28 mouse cellular contexts compared by ENCODE assay signal in the genomic region with DNA sequence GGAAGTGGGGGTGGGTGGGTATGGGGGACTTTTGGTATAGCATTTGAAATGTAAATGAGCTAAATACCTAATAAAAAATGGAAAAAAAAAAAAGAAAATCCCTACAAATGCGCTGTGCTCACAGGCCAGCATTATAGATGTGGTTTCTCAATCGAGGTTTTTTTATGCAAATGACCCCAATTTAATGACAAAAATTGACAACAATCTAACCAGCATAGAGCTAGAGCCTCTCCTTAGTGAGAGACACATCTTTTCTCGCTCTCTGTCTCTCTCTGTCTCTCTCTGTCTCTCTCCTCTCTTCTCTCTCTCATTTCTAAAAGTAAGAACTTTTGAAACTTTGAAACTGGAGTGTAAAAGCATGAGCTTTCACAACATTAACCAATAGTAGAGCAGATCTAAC.
DNase-seq lines count a peak whose midpoint lies in the region; ATAC-seq lines count a peak whose summit lies in the region.
"Had no signal": no experiment of that assay in that cellular context is flagged by ENCODE, and none has a peak within 500 bp of the region (broad histone marks: within the 10 kb centered on the region; RNA-seq: fewer than 3 reads in every experiment).

No protein-coding gene starts in this region.

- ATAC-seq in forebrain, embryonic 11.5 days (replicated peaks; ENCODE audit: low FRiP score): 0 out of 2 replicates have a peak, but pooled peaks have one; percentile 49
- no peak for ATAC-seq in forebrain, embryonic 16.5 days
- ATAC-seq in hindbrain, embryonic 12.5 days (ENCODE audit: low FRiP score): peak; percentile 35; the same call in 1 of the 2 replicates
- ATAC-seq in hindbrain, embryonic 16.5 days: no peak
- ATAC-seq in midbrain, embryonic 13.5 days: peak; percentile 56; the same call in 1 of the 2 replicates
- no peak for ATAC-seq in midbrain, embryonic 16.5 days
- ATAC-seq in neural tube, embryonic 14.5 days (ENCODE audit: low read depth): 0 out of 2 replicates have a peak, but pooled peaks have one; percentile 34
- ATAC-seq in neural tube, embryonic 15.5 days (ENCODE audit: low FRiP score): no peak
- ATAC-seq: activated CD4-positive, CD25-positive, alpha-beta regulatory T cell, adult 4 months; forebrain, embryonic 15.5 days had no signal

- no peaks in the 10 kb centered on the region for H3K36me3 ChIP-seq in forebrain, embryonic 11.5 days (ENCODE audit: control insufficient read depth, insufficient read depth, low read length)
- no peaks in the 10 kb centered on the region for H3K36me3 ChIP-seq in forebrain, embryonic 16.5 days (ENCODE audit: control insufficient read depth, insufficient read depth)
- no peaks in the 10 kb centered on the region for H3K36me3 ChIP-seq in hindbrain, embryonic 12.5 days
- H3K36me3 ChIP-seq in hindbrain, embryonic 16.5 days (ENCODE audit: control insufficient read depth, insufficient read depth, low read length): no peaks in the 10 kb centered on the region
- H3K36me3 ChIP-seq in midbrain, embryonic 13.5 days: no peaks in the 10 kb centered on the region
- H3K36me3 ChIP-seq in midbrain, embryonic 16.5 days (ENCODE audit: control insufficient read depth, insufficient read depth, low read length): no peaks in the 10 kb centered on the region
- no peaks in the 10 kb centered on the region for H3K36me3 ChIP-seq in neural tube, embryonic 14.5 days (ENCODE audit: control insufficient read depth, insufficient read depth, low read length)
- no peaks in the 10 kb centered on the region for H3K36me3 ChIP-seq in neural tube, embryonic 15.5 days
- H3K36me3 ChIP-seq: embryonic facial prominence, embryonic 10.5 days; embryonic facial prominence, embryonic 13.5 days; forebrain, embryonic 15.5 days; heart, embryonic 10.5 days; heart, embryonic 13.5 days; hindbrain, embryonic 13.5 days had no signal

- no peak overlapping the region for H3K4me2 ChIP-seq in forebrain, embryonic 11.5 days (ENCODE audit: low read depth, low read length, severe bottlenecking)
- no peak overlapping the region for H3K4me2 ChIP-seq in forebrain, embryonic 16.5 days (ENCODE audit: low read length)
- H3K4me2 ChIP-seq in hindbrain, embryonic 12.5 days (replicated peaks): no peak overlapping the region
- H3K4me2 ChIP-seq in hindbrain, embryonic 16.5 days (ENCODE audit: low read length): no peak overlapping the region
- no peak overlapping the region for H3K4me2 ChIP-seq in midbrain, embryonic 13.5 days (replicated peaks)
- no peak overlapping the region for H3K4me2 ChIP-seq in midbrain, embryonic 16.5 days (ENCODE audit: low read length)
- H3K4me2 ChIP-seq in neural tube, embryonic 14.5 days (ENCODE audit: low read depth, low read length): no peak overlapping the region
- H3K4me2 ChIP-seq in neural tube, embryonic 15.5 days: no peak overlapping the region
- H3K4me2 ChIP-seq: embryonic facial prominence, embryonic 13.5 days; forebrain, embryonic 15.5 days; heart, embryonic 13.5 days; hindbrain, embryonic 13.5 days had no signal

- H3K9me3 ChIP-seq in forebrain, embryonic 11.5 days (ENCODE audit: control insufficient read depth, low read length): no peaks in the 10 kb centered on the region
- H3K9me3 ChIP-seq in forebrain, embryonic 16.5 days (ENCODE audit: control insufficient read depth, low read length): no peaks in the 10 kb centered on the region
- H3K9me3 ChIP-seq in hindbrain, embryonic 12.5 days (replicated peaks): no peaks in the 10 kb centered on the region
- no peaks in the 10 kb centered on the region for H3K9me3 ChIP-seq in hindbrain, embryonic 16.5 days (ENCODE audit: control insufficient read depth, low read length)
- no peaks in the 10 kb centered on the region for H3K9me3 ChIP-seq in midbrain, embryonic 13.5 days
- H3K9me3 ChIP-seq in midbrain, embryonic 16.5 days (replicated peaks; ENCODE audit: control insufficient read depth, low read length, poor library complexity, severe bottlenecking): no peaks in the 10 kb centered on the region
- no peaks in the 10 kb centered on the region for H3K9me3 ChIP-seq in neural tube, embryonic 14.5 days (ENCODE audit: control insufficient read depth, low read length)
- H3K9me3 ChIP-seq in neural tube, embryonic 15.5 days (replicated peaks): no peaks in the 10 kb centered on the region
- H3K9me3 ChIP-seq: embryonic facial prominence, embryonic 10.5 days; embryonic facial prominence, embryonic 13.5 days; forebrain, embryonic 15.5 days; heart, embryonic 10.5 days; heart, embryonic 13.5 days; hindbrain, embryonic 13.5 days had no signal

- no peak overlapping the region for H3K9ac ChIP-seq in forebrain, embryonic 11.5 days (ENCODE audit: low read length)
- no peak overlapping the region for H3K9ac ChIP-seq in forebrain, embryonic 16.5 days (replicated peaks; ENCODE audit: low read depth, low read length)
- no peak overlapping the region for H3K9ac ChIP-seq in hindbrain, embryonic 12.5 days
- H3K9ac ChIP-seq in hindbrain, embryonic 16.5 days (ENCODE audit: low read depth, low read length): no peak overlapping the region
- no peak overlapping the region for H3K9ac ChIP-seq in midbrain, embryonic 13.5 days (replicated peaks)
- no peak overlapping the region for H3K9ac ChIP-seq in midbrain, embryonic 16.5 days (ENCODE audit: low read depth, low read length)
- H3K9ac ChIP-seq in neural tube, embryonic 14.5 days (replicated peaks; ENCODE audit: low read depth, low read length): no peak overlapping the region
- H3K9ac ChIP-seq in neural tube, embryonic 15.5 days (replicated peaks): no peak overlapping the region
- H3K9ac ChIP-seq: embryonic facial prominence, embryonic 13.5 days; forebrain, embryonic 15.5 days; heart, embryonic 13.5 days; hindbrain, embryonic 13.5 days had no signal

- 85% methylated on average over 3 of the region's 3 CpGs for WGBS in forebrain, embryonic 11.5 days
- WGBS in forebrain, embryonic 16.5 days: 56% methylated on average over 3 of the region's 3 CpGs
- WGBS in hindbrain, embryonic 12.5 days: 71% methylated on average over 3 of the region's 3 CpGs
- WGBS in hindbrain, embryonic 16.5 days: 64% methylated on average over 3 of the region's 3 CpGs
- WGBS in midbrain, embryonic 13.5 days: 55% methylated on average over 3 of the region's 3 CpGs
- WGBS in midbrain, embryonic 16.5 days: 54% methylated on average over 3 of the region's 3 CpGs
- WGBS in neural tube, embryonic 14.5 days: 51% methylated on average over 3 of the region's 3 CpGs
- WGBS in neural tube, embryonic 15.5 days: 59% methylated on average over 3 of the region's 3 CpGs

- no peak overlapping the region for H3K4me3 ChIP-seq in forebrain, embryonic 11.5 days (ENCODE audit: low read depth, low read length)
- no peak overlapping the region for H3K4me3 ChIP-seq in forebrain, embryonic 16.5 days (replicated peaks; ENCODE audit: low read length)
- H3K4me3 ChIP-seq in hindbrain, embryonic 12.5 days: no peak overlapping the region
- no peak overlapping the region for H3K4me3 ChIP-seq in hindbrain, embryonic 16.5 days (ENCODE audit: low read length)
- no peak overlapping the region for H3K4me3 ChIP-seq in midbrain, embryonic 13.5 days (replicated peaks)
- no peak overlapping the region for H3K4me3 ChIP-seq in midbrain, embryonic 16.5 days (ENCODE audit: low read depth, low read length)
- no peak overlapping the region for H3K4me3 ChIP-seq in neural tube, embryonic 14.5 days (ENCODE audit: low read depth, low read length)
- H3K4me3 ChIP-seq in neural tube, embryonic 15.5 days (replicated peaks): no peak overlapping the region
- H3K4me3 ChIP-seq: embryonic facial prominence, embryonic 10.5 days; embryonic facial prominence, embryonic 13.5 days; erythroblast, embryonic 14.5 days; forebrain, embryonic 15.5 days; heart, adult 2 months; heart, embryonic 10.5 days; heart, embryonic 13.5 days; hindbrain, embryonic 13.5 days had no signal

- H3K27me3 ChIP-seq in forebrain, embryonic 11.5 days (ENCODE audit: control insufficient read depth, insufficient read depth, low read length): no peaks in the 10 kb centered on the region
- H3K27me3 ChIP-seq in forebrain, embryonic 16.5 days (replicated peaks; ENCODE audit: control insufficient read depth, insufficient read depth, low read length): no peaks in the 10 kb centered on the region
- no peaks in the 10 kb centered on the region for H3K27me3 ChIP-seq in hindbrain, embryonic 12.5 days
- H3K27me3 ChIP-seq in hindbrain, embryonic 16.5 days (replicated peaks; ENCODE audit: control insufficient read depth, insufficient read depth, low read length): no peaks in the 10 kb centered on the region
- no peaks in the 10 kb centered on the region for H3K27me3 ChIP-seq in midbrain, embryonic 13.5 days
- no peaks in the 10 kb centered on the region for H3K27me3 ChIP-seq in midbrain, embryonic 16.5 days (ENCODE audit: control insufficient read depth, insufficient read depth, low read depth, low read length)
- no peaks in the 10 kb centered on the region for H3K27me3 ChIP-seq in neural tube, embryonic 14.5 days (ENCODE audit: control insufficient read depth, insufficient read depth, low read length)
- no peaks in the 10 kb centered on the region for H3K27me3 ChIP-seq in neural tube, embryonic 15.5 days (replicated peaks)
- H3K27me3 ChIP-seq: embryonic facial prominence, embryonic 13.5 days; forebrain, embryonic 15.5 days; heart, embryonic 13.5 days; hindbrain, embryonic 13.5 days had no signal

- H3K4me1 ChIP-seq in forebrain, embryonic 11.5 days (replicated peaks; ENCODE audit: control insufficient read depth, insufficient read depth, low read length): no peaks in the 10 kb centered on the region
- H3K4me1 ChIP-seq in forebrain, embryonic 16.5 days (replicated peaks; ENCODE audit: control insufficient read depth, insufficient read depth, low read length): peaks cover 2% of the 10 kb centered on the region; the same call in 1 of the 2 replicates
- no peaks in the 10 kb centered on the region for H3K4me1 ChIP-seq in hindbrain, embryonic 12.5 days
- H3K4me1 ChIP-seq in hindbrain, embryonic 16.5 days (ENCODE audit: control insufficient read depth, insufficient read depth, low read depth, low read length): no peaks in the 10 kb centered on the region
- H3K4me1 ChIP-seq in midbrain, embryonic 13.5 days (replicated peaks): peaks cover 8% of the 10 kb centered on the region; the same call in 1 of the 2 replicates
- no peaks in the 10 kb centered on the region; the same call in 1 of the 2 replicates for H3K4me1 ChIP-seq in midbrain, embryonic 16.5 days (ENCODE audit: control insufficient read depth, insufficient read depth, low read length)
- H3K4me1 ChIP-seq in neural tube, embryonic 14.5 days (ENCODE audit: control insufficient read depth, insufficient read depth, low read length): no peaks in the 10 kb centered on the region
- no peaks in the 10 kb centered on the region for H3K4me1 ChIP-seq in neural tube, embryonic 15.5 days
- H3K4me1 ChIP-seq: embryonic facial prominence, embryonic 10.5 days; embryonic facial prominence, embryonic 13.5 days; forebrain, embryonic 15.5 days; heart, embryonic 10.5 days; heart, embryonic 13.5 days; hindbrain, embryonic 13.5 days had no signal

- DNase-seq in forebrain, embryonic 11.5 days (ENCODE audit: low spot score): no peak
- DNase-seq: adrenal gland, adult 8-10 months; adrenal gland, postnatal 25 days; cerebellum, adult 11-12 months; cerebellum, adult 8-10 months; cerebellum, postnatal 10 days; cerebellum, postnatal 36 days; embryo, embryonic 11 days; gastrocnemius, postnatal 10 days; gastrocnemius, postnatal 36 days; heart, adult 2 months; heart, postnatal 14 days; heart, postnatal 4 days had no signal

- H3K27ac ChIP-seq in forebrain, embryonic 11.5 days (ENCODE audit: low read depth, low read length): no peak overlapping the region
- no peak overlapping the region for H3K27ac ChIP-seq in forebrain, embryonic 16.5 days (ENCODE audit: low read length)
- no peak overlapping the region for H3K27ac ChIP-seq in hindbrain, embryonic 12.5 days
- no peak overlapping the region for H3K27ac ChIP-seq in hindbrain, embryonic 16.5 days (ENCODE audit: low read depth, low read length)
- no peak overlapping the region for H3K27ac ChIP-seq in midbrain, embryonic 13.5 days
- H3K27ac ChIP-seq in midbrain, embryonic 16.5 days (ENCODE audit: low read length): no peak overlapping the region
- no peak overlapping the region for H3K27ac ChIP-seq in neural tube, embryonic 14.5 days (ENCODE audit: low read depth, low read length)
- no peak overlapping the region for H3K27ac ChIP-seq in neural tube, embryonic 15.5 days (replicated peaks)
- H3K27ac ChIP-seq: embryonic facial prominence, embryonic 10.5 days; embryonic facial prominence, embryonic 13.5 days; forebrain, embryonic 15.5 days; heart, adult 2 months; heart, embryonic 10.5 days; heart, embryonic 13.5 days; hindbrain, embryonic 13.5 days had no signal

Comparison
In these comparisons a context has a peak if more than half of its experiments do, and no peak if none do; other contexts are left out.
1. ATAC-seq: peak in forebrain, embryonic 11.5 days (single experiment), hindbrain, embryonic 12.5 days (single experiment), midbrain, embryonic 13.5 days (single experiment) and neural tube, embryonic 14.5 days (single experiment); none in forebrain, embryonic 16.5 days (single experiment), hindbrain, embryonic 16.5 days (single experiment), midbrain, embryonic 16.5 days (single experiment) and neural tube, embryonic 15.5 days (single experiment).